Comparison of ENCODE assay signal across 8 mouse cellular contexts in the genomic region with DNA sequence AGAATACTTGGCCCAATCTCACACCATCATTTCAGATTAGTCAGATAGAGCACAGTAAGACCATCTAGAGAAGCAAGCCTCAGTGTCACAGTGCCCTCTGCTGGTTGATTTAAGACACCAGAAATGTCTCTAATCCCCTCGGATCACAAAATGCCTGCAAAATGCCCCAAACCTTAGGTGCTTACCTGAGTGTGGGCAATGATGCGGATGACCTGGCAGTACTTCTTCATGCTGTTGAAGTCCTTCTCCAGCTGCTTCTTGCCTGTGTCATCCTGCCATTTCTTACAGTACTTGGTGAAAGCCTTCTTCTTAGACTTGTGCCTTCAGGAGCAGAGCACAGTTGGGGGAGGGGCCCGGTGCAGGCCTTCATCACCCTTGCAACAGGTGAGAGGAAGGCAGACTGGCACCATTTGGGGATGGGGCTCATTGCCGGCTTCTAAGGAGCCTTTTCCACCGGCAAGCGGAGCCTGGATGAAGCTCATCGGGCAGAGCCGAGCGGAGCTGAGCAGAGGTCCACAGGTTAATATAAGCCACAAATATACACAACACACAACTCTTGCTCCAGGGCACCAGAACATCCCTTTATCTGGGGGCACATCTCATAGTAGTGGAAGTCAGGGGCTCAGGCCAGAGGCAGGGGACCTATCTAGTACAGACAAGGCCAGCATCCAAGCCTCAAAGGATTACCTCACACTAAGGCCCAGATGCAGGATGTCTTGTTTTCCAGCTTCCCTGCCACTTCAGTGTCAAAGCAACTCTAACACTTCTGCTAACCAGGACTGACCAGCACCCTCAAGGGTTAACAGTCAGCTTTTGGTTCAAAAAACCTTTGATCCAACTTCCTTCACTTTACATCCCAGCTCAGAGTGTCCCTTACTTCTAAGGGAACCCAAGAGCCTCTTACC. TPM values are rescaled to one million over a fixed set of nuclear protein-coding genes. Genes with fewer than 3 reads are reported as not detected.
DNase-seq lines count a peak whose midpoint lies in the region; ATAC-seq and TF ChIP-seq lines count a peak whose summit lies in the region.

No protein-coding gene starts in this region.

- no peaks in the 10 kb centered on the region for H3K27me3 ChIP-seq in heart, embryonic 11.5 days (ENCODE audit: control insufficient read depth, insufficient read depth, low read length)
- H3K27me3 ChIP-seq in MEL (ENCODE audit: control insufficient read depth in 1 of 2, insufficient read depth in 2 of 2, low read length in 2 of 2): no peaks in the 10 kb centered on the region
- no peaks in the 10 kb centered on the region for H3K27me3 ChIP-seq in embryonic facial prominence, embryonic 13.5 days
- H3K27me3 ChIP-seq in midbrain, embryonic 12.5 days: no peaks in the 10 kb centered on the region

- DNase-seq in heart, adult 8-10 months (ENCODE audit: low spot score): no peak
- DNase-seq in MEL (ENCODE audit: low read depth, low spot score): peak; percentile 68
- peak; percentile 56 for DNase-seq in kidney, adult 9 months
- DNase-seq in ovary, postnatal 14 days (ENCODE audit: low spot score): no peak
- no peak for DNase-seq in frontal cortex, postnatal 10 days (ENCODE audit: low spot score in 2 of 2)

- TF ChIP-seq RAD21 in MEL (IDR thresholded peaks at IDR 0.05; ENCODE audit: low read depth, low read length): no peak

- H3K27ac ChIP-seq in heart, embryonic 11.5 days (ENCODE audit: low read depth, low read length): peak overlapping the region; percentile 91
- H3K27ac ChIP-seq in MEL (ENCODE audit: control insufficient read depth, low read depth, low read length): peak overlapping the region; percentile 87
- peak overlapping the region; percentile 8; the same call in 1 of the 2 replicates for H3K27ac ChIP-seq in embryonic facial prominence, embryonic 13.5 days
- H3K27ac ChIP-seq in midbrain, embryonic 12.5 days (replicated peaks): 0 out of 2 replicates have a peak overlapping the region, but pooled peaks have one; percentile 17

- no peaks in the 10 kb centered on the region for H3K9me3 ChIP-seq in heart, embryonic 11.5 days (replicated peaks; ENCODE audit: control insufficient read depth, low read length)
- H3K9me3 ChIP-seq in MEL (replicated peaks; ENCODE audit: insufficient read depth, low read length): no peaks in the 10 kb centered on the region
- H3K9me3 ChIP-seq in embryonic facial prominence, embryonic 13.5 days: no peaks in the 10 kb centered on the region
- no peaks in the 10 kb centered on the region for H3K9me3 ChIP-seq in midbrain, embryonic 12.5 days

- peaks cover 41% of the 10 kb centered on the region for H3K36me3 ChIP-seq in heart, embryonic 11.5 days (ENCODE audit: control insufficient read depth, insufficient read depth, low read length)
- peaks cover 15% of the 10 kb centered on the region in 2 experiments; a peak in 3 of 4 replicates for H3K36me3 ChIP-seq in MEL (ENCODE audit: control insufficient read depth in 1 of 2, insufficient read depth in 2 of 2, low read length in 2 of 2)
- H3K36me3 ChIP-seq in embryonic facial prominence, embryonic 13.5 days: peaks cover 57% of the 10 kb centered on the region
- peaks cover 59% of the 10 kb centered on the region for H3K36me3 ChIP-seq in midbrain, embryonic 12.5 days

- peak in 2 of 3 experiments; percentile 42 to 48; a peak in 4 of 6 replicates for TF ChIP-seq CTCF in MEL (IDR thresholded peaks at IDR 0.05 in 2 of 3, conservative IDR thresholded peaks at IDR 0.05 in 1 of 3; ENCODE audit: control insufficient read depth in 1 of 3, insufficient read depth in 1 of 3, low read depth in 2 of 3, low read length in 3 of 3, poor library complexity in 1 of 3, severe bottlenecking in 1 of 3)

- H3K4me1 ChIP-seq in heart, embryonic 11.5 days (ENCODE audit: control insufficient read depth, insufficient read depth, low read length): peaks cover 22% of the 10 kb centered on the region
- H3K4me1 ChIP-seq in MEL (ENCODE audit: control insufficient read depth in 1 of 2, insufficient read depth in 2 of 2, low read length in 2 of 2): no peaks in the 10 kb centered on the region
- H3K4me1 ChIP-seq in embryonic facial prominence, embryonic 13.5 days: peaks cover 26% of the 10 kb centered on the region
- peaks cover 28% of the 10 kb centered on the region for H3K4me1 ChIP-seq in midbrain, embryonic 12.5 days

- peak overlapping the region; percentile 88 for H3K4me2 ChIP-seq in heart, embryonic 11.5 days
- peak overlapping the region; percentile 86 for H3K4me2 ChIP-seq in embryonic facial prominence, embryonic 13.5 days
- peak overlapping the region; percentile 78 for H3K4me2 ChIP-seq in midbrain, embryonic 12.5 days (replicated peaks)

- H3K4me3 ChIP-seq in heart, embryonic 11.5 days (ENCODE audit: low read depth, low read length): peak overlapping the region; percentile 85
- H3K4me3 ChIP-seq in MEL (ENCODE audit: control insufficient read depth in 1 of 2, insufficient read depth in 1 of 2, low read depth in 2 of 2, low read length in 2 of 2): peak overlapping the region; percentile 60 to 85
- H3K4me3 ChIP-seq in embryonic facial prominence, embryonic 13.5 days: peak overlapping the region; percentile 89
- peak overlapping the region; percentile 85 for H3K4me3 ChIP-seq in midbrain, embryonic 12.5 days

- TF ChIP-seq POLR2A in MEL (IDR thresholded peaks at IDR 0.05; ENCODE audit: control insufficient read depth in 1 of 2, insufficient read depth in 1 of 2, low read depth in 1 of 2, low read length in 2 of 2, poor library complexity in 1 of 2): peak in 1 of 2 experiments; percentile 62; a peak in 2 of 4 replicates

- TF ChIP-seq EP300 in MEL (IDR thresholded peaks at IDR 0.05; ENCODE audit: low read depth in 1 of 2, low read length in 2 of 2): no peak

- peaks cover 46% of the 10 kb centered on the region for H3K79me2 ChIP-seq in MEL (ENCODE audit: control insufficient read depth, insufficient read depth, low read length, poor library complexity)

- WGBS in heart, embryonic 11.5 days (ENCODE audit: insufficient replicate concordance): 59% methylated on average over 9 of the region's 9 CpGs
- WGBS in embryonic facial prominence, embryonic 13.5 days: 54% methylated on average over 9 of the region's 9 CpGs
- WGBS in midbrain, embryonic 12.5 days: 60% methylated on average over 9 of the region's 9 CpGs

- ATAC-seq in heart, embryonic 11.5 days (replicated peaks; ENCODE audit: insufficient number of reproducible peaks, low FRiP score, low TSS enrichment): no peak
- ATAC-seq in embryonic facial prominence, embryonic 13.5 days (ENCODE audit: insufficient number of reproducible peaks, insufficient read depth, low FRiP score, low TSS enrichment, low read depth): no peak
- no peak for ATAC-seq in midbrain, embryonic 12.5 days (ENCODE audit: low FRiP score, low read depth)

- H3K9ac ChIP-seq in heart, embryonic 11.5 days (ENCODE audit: low read depth, low read length): peak overlapping the region; percentile 96
- peak overlapping the region; percentile 87 for H3K9ac ChIP-seq in MEL (ENCODE audit: control insufficient read depth, low read depth, low read length, poor library complexity, severe bottlenecking)
- peak overlapping the region; percentile 99 for H3K9ac ChIP-seq in embryonic facial prominence, embryonic 13.5 days
- peak overlapping the region; percentile 94 for H3K9ac ChIP-seq in midbrain, embryonic 12.5 days (replicated peaks)

TF ChIP-seq in MEL, 35 proteins besides CTCF, POLR2A, EP300 and RAD21 (continues in another document):
- TF ChIP-seq GABPA (IDR thresholded peaks at IDR 0.05; ENCODE audit: low read depth, low read length): no peak
- no peak for TF ChIP-seq RCOR1 (IDR thresholded peaks at IDR 0.05; ENCODE audit: low read depth, low read length)
- TF ChIP-seq NRF1 (IDR thresholded peaks at IDR 0.05; ENCODE audit: insufficient read depth, low read depth, low read length, poor library complexity, severe bottlenecking): no peak
- TF ChIP-seq MYB (IDR thresholded peaks at IDR 0.05; ENCODE audit: low read depth, low read length): no peak
- no peak for TF ChIP-seq MXI1 (IDR thresholded peaks at IDR 0.05; ENCODE audit: low read depth, low read length)
- TF ChIP-seq CHD1 (IDR thresholded peaks at IDR 0.05; ENCODE audit: low read depth, low read length): peak; percentile 44; the same call in 1 of the 2 replicates
- no peak for TF ChIP-seq ZKSCAN1 (IDR thresholded peaks at IDR 0.05; ENCODE audit: low read depth, low read length)
- no peak for TF ChIP-seq E2F4 (IDR thresholded peaks at IDR 0.05; ENCODE audit: borderline replicate concordance, low read depth, low read length)
- TF ChIP-seq GATA1 (IDR thresholded peaks at IDR 0.05; ENCODE audit: low read depth, low read length): no peak

RNA-seq across cellular contexts. Expression of a gene that starts 10.2 kb away (rescaled TPM):
- 15.2 and 20.7 TPM in 2 replicates for polyA plus RNA-seq in heart, embryonic 11.5 days (2014; fragmentation: Nextera tagmentation; extraction: Ambion mirVana)
- total RNA-seq in heart, adult 8-10 months (2022): 100 to 1,000 TPM in 2 of 4 experiments, 10 to 100 TPM in 2; 91.7 to 111 (median 98.9) TPM
- 93.7 and 105 TPM in 2 replicates for total RNA-seq in MEL (2012; rRNA removed)
- 100 to 1,000 TPM in 1 of 2 experiments, not detected in 1; 115 TPM for polyA plus RNA-seq in MEL (2012; ENCODE audit: insufficient read depth in 1 of 2, insufficient read length in 2 of 2, low read depth in 1 of 2, low replicate concordance in 2 of 2, missing spikeins in 1 of 2)
- 7.0 and 8.7 TPM in 2 replicates for polyA plus RNA-seq in embryonic facial prominence, embryonic 13.5 days (2015; fragmentation: Nextera tagmentation; extraction: Ambion mirVana)
- polyA plus RNA-seq in midbrain, embryonic 12.5 days (2016; fragmentation: Nextera tagmentation; extraction: Ambion mirVana): 10.8 and 10.9 TPM in 2 replicates

RNA-seq across cellular contexts. Expression of a gene that starts 10.7 kb away (rescaled TPM):
- 861 and 879 TPM in 2 replicates for polyA plus RNA-seq in heart, embryonic 11.5 days (2014; fragmentation: Nextera tagmentation; extraction: Ambion mirVana)
- total RNA-seq in heart, adult 8-10 months (2022): 100 to 1,000 TPM; 125 to 157 (median 135) TPM
- total RNA-seq in MEL (2012; rRNA removed): 1,686 and 1,722 TPM in 2 replicates
- polyA plus RNA-seq in MEL (2012; ENCODE audit: insufficient read depth in 1 of 2, insufficient read length in 2 of 2, low read depth in 1 of 2, low replicate concordance in 2 of 2, missing spikeins in 1 of 2): 1,000 to 10,000 TPM in 1 of 2 experiments, 100 to 1,000 TPM in 1; 543 to 1,096 TPM
- 1,097 and 1,210 TPM in 2 replicates for polyA plus RNA-seq in embryonic facial prominence, embryonic 13.5 days (2015; fragmentation: Nextera tagmentation; extraction: Ambion mirVana)
- 652 and 673 TPM in 2 replicates for polyA plus RNA-seq in midbrain, embryonic 12.5 days (2016; fragmentation: Nextera tagmentation; extraction: Ambion mirVana)

RNA-seq across cellular contexts. Expression of a gene that starts 52.0 kb away (rescaled TPM):
- 18.8 and 25.1 TPM in 2 replicates for polyA plus RNA-seq in heart, embryonic 11.5 days (2014; fragmentation: Nextera tagmentation; extraction: Ambion mirVana)
- 10 to 100 TPM; 17.7 to 24.7 (median 23.3) TPM for total RNA-seq in heart, adult 8-10 months (2022)
- 18.2 and 23.3 TPM in 2 replicates for total RNA-seq in MEL (2012; rRNA removed)
- 10 to 100 TPM in 1 of 2 experiments, not detected in 1; 31.1 TPM for polyA plus RNA-seq in MEL (2012; ENCODE audit: insufficient read depth in 1 of 2, insufficient read length in 2 of 2, low read depth in 1 of 2, low replicate concordance in 2 of 2, missing spikeins in 1 of 2)
- 47.7 and 48.0 TPM in 2 replicates for polyA plus RNA-seq in embryonic facial prominence, embryonic 13.5 days (2015; fragmentation: Nextera tagmentation; extraction: Ambion mirVana)
- polyA plus RNA-seq in midbrain, embryonic 12.5 days (2016; fragmentation: Nextera tagmentation; extraction: Ambion mirVana): 41.9 and 43.6 TPM in 2 replicates

Comparison
In these comparisons a context has a peak if more than half of its experiments do, and no peak if none do; other contexts are left out.
1. H3K27ac ChIP-seq: peak in every context shown above with its lines; median percentile 91 in heart, embryonic 11.5 days; 87 in MEL; 17 in midbrain, embryonic 12.5 days; 8 in embryonic facial prominence, embryonic 13.5 days.
2. DNase-seq: peak in MEL (single experiment) and kidney, adult 9 months (single experiment); none in heart, adult 8-10 months (single experiment), ovary, postnatal 14 days (single experiment) and frontal cortex, postnatal 10 days (0 of 2).
3. Peak in every context shown above with its lines, with median percentiles within 50 percentile points of each other: H3K4me2 ChIP-seq, H3K4me3 ChIP-seq and H3K9ac ChIP-seq.